Mouse (Mus musculus) left cerebral cortex, adult 18-20 months (tissue): ENCODE measurements at regions not wholly inside any gene's neighbourhood (a gene's known extent, or its start where the extent isn't known, plus 50 kb on each side); places are given as distances from the start of the nearest gene placed in this dataset.

ENCODE experiments used
- DNase-seq, 2 experiments: peaks; one replicate each; pipeline ENCODE4 v3.0.0; 2021 to 2022; ENCODE audit warnings: low spot score in 2 of 2, mixed read lengths in 1 of 2

DNA sequence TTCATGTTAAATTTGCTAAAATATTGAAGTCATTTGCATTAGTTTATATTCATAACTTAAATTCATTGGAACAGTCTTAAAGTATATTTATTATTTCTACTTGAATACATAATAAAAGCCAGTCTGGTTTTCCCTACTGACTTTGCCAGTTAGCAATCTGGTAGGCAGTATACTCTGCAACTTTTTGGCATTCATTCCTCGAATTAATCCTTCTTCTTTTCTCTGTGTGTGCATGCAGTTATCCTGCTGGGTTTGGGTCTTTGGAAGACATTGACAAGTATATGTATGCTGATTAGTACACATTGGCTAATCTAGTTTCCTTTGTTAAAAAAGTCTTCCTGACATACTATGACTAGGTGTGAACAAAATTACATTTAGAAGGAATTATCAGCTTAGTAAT lies 336.1 kb upstream of the Alcam start:
- DNase-seq: no peak

DNA sequence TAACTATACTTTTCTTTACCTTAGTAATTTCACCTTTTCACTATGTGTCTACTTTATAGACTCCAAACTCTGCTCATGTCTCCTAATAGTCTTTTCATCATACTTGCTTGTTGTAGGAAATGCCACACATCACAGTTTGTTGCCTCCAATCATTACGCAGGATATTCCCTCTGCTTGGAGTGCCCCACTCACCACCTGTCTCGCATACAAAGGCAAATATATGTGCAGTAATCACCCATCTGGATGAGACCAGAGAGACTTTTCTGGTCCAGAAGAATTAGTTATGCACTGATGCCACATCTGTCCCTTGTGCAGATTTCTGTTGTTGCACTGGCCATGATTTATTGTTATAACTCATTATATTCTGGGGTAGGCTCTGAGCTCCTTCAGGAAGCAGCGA lies 293.9 kb upstream of the Alcam start:
- no peak for DNase-seq

DNA sequence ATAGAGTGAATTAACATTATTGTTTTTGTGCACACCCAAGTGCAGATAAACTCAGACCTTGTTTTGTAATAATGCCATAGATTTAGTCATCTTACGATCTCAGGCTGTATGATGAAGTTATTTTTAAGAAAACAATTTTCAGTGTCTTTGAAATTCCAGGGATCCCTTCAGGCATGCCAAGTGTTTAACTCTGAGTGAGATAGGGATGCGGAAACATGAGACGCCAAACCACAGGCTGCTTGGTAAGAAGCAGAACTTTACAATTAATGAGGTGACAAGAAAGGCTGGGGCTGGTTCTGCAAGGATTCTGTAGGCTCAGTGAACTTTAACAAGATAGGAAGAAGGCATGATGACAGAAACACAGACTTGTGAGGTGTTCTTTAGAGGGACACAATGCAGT lies 292.3 kb upstream of the Alcam start:
- DNase-seq: no peak

- no peak for DNase-seq
Observed at GRCm38 (mm10) chr16:52744720-52745119, 290.8 kb upstream of the Alcam start.

- DNase-seq: no peak
Observed at GRCm38 (mm10) chr16:52742166-52742565, 288.3 kb upstream of the Alcam start.

- no peak for DNase-seq
Observed at GRCm38 (mm10) chr16:52726120-52726844, 272.4 kb upstream of the Alcam start.

GRCm38 (mm10) chr16:52718231-52718932 lies 264.5 kb upstream of the Alcam start:
- DNase-seq: no peak

- no peak for DNase-seq
Observed at GRCm38 (mm10) chr16:52690272-52690671, 236.4 kb upstream of the Alcam start.

DNA sequence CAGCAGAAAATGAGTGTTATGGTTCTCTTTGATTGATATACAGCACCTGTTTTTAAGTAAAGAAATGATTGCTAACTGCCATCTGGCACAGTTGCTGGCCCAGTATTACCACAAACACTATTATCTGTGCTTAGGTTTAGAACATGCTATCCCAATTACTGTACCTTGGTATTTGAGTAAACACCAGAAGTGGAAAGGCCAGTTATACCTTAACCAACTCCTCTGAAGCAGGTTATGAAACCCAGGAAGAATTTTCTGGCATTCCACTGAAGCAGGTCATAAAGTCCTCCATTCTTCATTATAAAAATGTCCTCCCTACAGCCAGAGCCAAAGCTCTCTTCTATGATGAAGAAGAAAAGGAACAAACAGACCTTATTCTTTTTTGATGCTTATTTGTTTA lies 201.0 kb upstream of the Alcam start:
- no peak for DNase-seq
